Mouse (Mus musculus): ENCODE data around the gene Cwf19l1. TPM values are rescaled to one million over a fixed set of nuclear protein-coding genes. Genes with fewer than 3 reads are reported as not detected.
"Not testable (repeated sequence)": the region's sequence is repeated elsewhere in the genome, so short reads cannot be mapped to it uniquely, and the experiment has no call there.

Gene Cwf19l1
- polyA plus RNA-seq, 1 experiment from 2014 or later: 23.7 TPM

- Histone ChIP-seq H3K36me3 (ENCODE audit: insufficient read depth, low read length) (peaks cover 61% of the 10 kb centered on the region), H3K4me3 (replicated peaks; ENCODE audit: low read depth, low read length) (no peak overlapping the region), H3K27me3 (ENCODE audit: insufficient read depth, low read length) (no peaks in the 10 kb centered on the region), H3K4me2 (ENCODE audit: low read length) (no peak overlapping the region), H3K4me1 (replicated peaks; ENCODE audit: insufficient read depth, low read length) (no peaks in the 10 kb centered on the region), H3K9me3 (replicated peaks; ENCODE audit: low read length) (no peaks in the 10 kb centered on the region), H3K9ac (ENCODE audit: low read depth, low read length) (no peak overlapping the region), H3K27ac (no peak overlapping the region)
- WGBS: 94% methylated on average over 7 of the region's 7 CpGs
- no peak for TF ChIP-seq CTCF (IDR thresholded peaks at IDR 0.05; ENCODE audit: low read depth)
- ATAC-seq (replicated peaks; ENCODE audit: low FRiP score, low read depth) (no peak), DNase-seq (ENCODE audit: low spot score) (no peak)
Measured at GRCm38 (mm10) chr19:44121137-44121536, 14.5 kb downstream of the Cwf19l1 start.

GRCm38 (mm10) chr19:44120686-44121085, 15.0 kb downstream of the Cwf19l1 start:
- ATAC-seq (replicated peaks; ENCODE audit: low FRiP score, low read depth); H3K9ac ChIP-seq (ENCODE audit: low read depth, low read length); H3K4me3 ChIP-seq (replicated peaks; ENCODE audit: low read depth, low read length); H3K9me3 ChIP-seq (replicated peaks; ENCODE audit: low read length); DNase-seq (ENCODE audit: low spot score); H3K27ac ChIP-seq; H3K4me2 ChIP-seq (ENCODE audit: low read length); H3K4me1 ChIP-seq (replicated peaks; ENCODE audit: insufficient read depth, low read length); H3K27me3 ChIP-seq (ENCODE audit: insufficient read depth, low read length): not testable (repeated sequence)
- peaks cover 61% of the 10 kb centered on the region for H3K36me3 ChIP-seq (ENCODE audit: insufficient read depth, low read length)
- WGBS: 91% methylated on average over 7 of the region's 9 CpGs

GRCm38 (mm10) chr19:44117793-44118192, 17.9 kb downstream of the Cwf19l1 start:
- H3K4me3 ChIP-seq (replicated peaks; ENCODE audit: low read depth, low read length): no peak overlapping the region
- ATAC-seq (replicated peaks; ENCODE audit: low FRiP score, low read depth) (no peak), DNase-seq (ENCODE audit: low spot score) (no peak)
- no peak overlapping the region for H3K9ac ChIP-seq (ENCODE audit: low read depth, low read length)
- no peaks in the 10 kb centered on the region for H3K9me3 ChIP-seq (replicated peaks; ENCODE audit: low read length)
- peaks cover 52% of the 10 kb centered on the region for H3K36me3 ChIP-seq (ENCODE audit: insufficient read depth, low read length)
- no peak overlapping the region for H3K4me2 ChIP-seq (ENCODE audit: low read length)
- TF ChIP-seq CTCF (IDR thresholded peaks at IDR 0.05; ENCODE audit: low read depth): no peak
- no peak overlapping the region for H3K27ac ChIP-seq
- no peaks in the 10 kb centered on the region for H3K27me3 ChIP-seq (ENCODE audit: insufficient read depth, low read length)
- H3K4me1 ChIP-seq (replicated peaks; ENCODE audit: insufficient read depth, low read length): no peaks in the 10 kb centered on the region

GRCm38 (mm10) chr19:44111706-44112105, 24.0 kb downstream of the Cwf19l1 start:
- H3K27me3 ChIP-seq (ENCODE audit: insufficient read depth, low read length): no peaks in the 10 kb centered on the region
- H3K4me1 ChIP-seq (replicated peaks; ENCODE audit: insufficient read depth, low read length): peaks cover 5% of the 10 kb centered on the region; the same call in 1 of the 2 replicates
- DNase-seq (ENCODE audit: low spot score): peak; percentile 16
- peaks cover 32% of the 10 kb centered on the region for H3K36me3 ChIP-seq (ENCODE audit: insufficient read depth, low read length)
- no peak overlapping the region for H3K4me3 ChIP-seq (replicated peaks; ENCODE audit: low read depth, low read length)
- H3K27ac ChIP-seq: no peak overlapping the region
- no peak overlapping the region for H3K4me2 ChIP-seq (ENCODE audit: low read length)
- no peak for ATAC-seq (replicated peaks; ENCODE audit: low FRiP score, low read depth)
- TF ChIP-seq CTCF (IDR thresholded peaks at IDR 0.05; ENCODE audit: low read depth): peak; percentile 60
- 61% methylated on average over 7 of the region's 7 CpGs for WGBS
- H3K9me3 ChIP-seq (replicated peaks; ENCODE audit: low read length): no peaks in the 10 kb centered on the region
- H3K9ac ChIP-seq (ENCODE audit: low read depth, low read length): no peak overlapping the region

- H3K4me2 ChIP-seq (ENCODE audit: low read length): no peak overlapping the region
- peaks cover 28% of the 10 kb centered on the region for H3K36me3 ChIP-seq (ENCODE audit: insufficient read depth, low read length)
- WGBS: 59% methylated on average over 9 of the region's 9 CpGs
- no peaks in the 10 kb centered on the region for H3K27me3 ChIP-seq (ENCODE audit: insufficient read depth, low read length)
- no peak overlapping the region for H3K4me3 ChIP-seq (replicated peaks; ENCODE audit: low read depth, low read length)
- no peaks in the 10 kb centered on the region for H3K9me3 ChIP-seq (replicated peaks; ENCODE audit: low read length)
- DNase-seq (ENCODE audit: low spot score) (peak; percentile 53), ATAC-seq (replicated peaks; ENCODE audit: low FRiP score, low read depth) (peak; percentile 40; the same call in 1 of the 2 replicates)
- peaks cover 8% of the 10 kb centered on the region for H3K4me1 ChIP-seq (replicated peaks; ENCODE audit: insufficient read depth, low read length)
- no peak overlapping the region for H3K9ac ChIP-seq (ENCODE audit: low read depth, low read length)
- peak overlapping the region; percentile 77 for H3K27ac ChIP-seq
- TF ChIP-seq CTCF (IDR thresholded peaks at IDR 0.05; ENCODE audit: low read depth): no peak
Measured at GRCm38 (mm10) chr19:44110356-44110755, 25.3 kb downstream of the Cwf19l1 start.

GRCm38 (mm10) chr19:44108996-44109395, 26.7 kb downstream of the Cwf19l1 start:
- no peak overlapping the region for H3K4me2 ChIP-seq (ENCODE audit: low read length)
- H3K9me3 ChIP-seq (replicated peaks; ENCODE audit: low read length): no peaks in the 10 kb centered on the region
- H3K36me3 ChIP-seq (ENCODE audit: insufficient read depth, low read length): peaks cover 22% of the 10 kb centered on the region
- DNase-seq (ENCODE audit: low spot score): no peak
- no peaks in the 10 kb centered on the region for H3K27me3 ChIP-seq (ENCODE audit: insufficient read depth, low read length)
- peaks cover 8% of the 10 kb centered on the region for H3K4me1 ChIP-seq (replicated peaks; ENCODE audit: insufficient read depth, low read length)
- ATAC-seq (replicated peaks; ENCODE audit: low FRiP score, low read depth): no peak
- H3K4me3 ChIP-seq (replicated peaks; ENCODE audit: low read depth, low read length): no peak overlapping the region
- no peak overlapping the region for H3K27ac ChIP-seq
- H3K9ac ChIP-seq (ENCODE audit: low read depth, low read length): no peak overlapping the region
- no peak for TF ChIP-seq CTCF (IDR thresholded peaks at IDR 0.05; ENCODE audit: low read depth)

Measured in kidney, postnatal 0 days (tissue).